Mouse (Mus musculus) G1E (cell line): ENCODE data around the gene Nectin2. TPM values are rescaled to one million over a fixed set of nuclear protein-coding genes. Genes with fewer than 3 reads are reported as not detected.

Experiments used
- ATAC-seq: 2 replicates; pipeline ENCODE4 v1.8.0; 2016; ENCODE audit warnings: mild to moderate bottlenecking; ENCODE audit not compliant: insufficient number of reproducible peaks, poor library complexity, low FRiP score, severe bottlenecking; ENCODE audit errors: extremely low read depth
- DNase-seq: peaks from one replicate; pipeline ENCODE4 v3.0.0; 2012; ENCODE audit warnings: low spot score
- H3K27me3 ChIP-seq: 2 replicates; pipeline ENCODE4 v1.6.1; 2012; ENCODE audit warnings: mild to moderate bottlenecking, low read length, inconsistent platforms; ENCODE audit not compliant: insufficient read depth
- H3K36me3 ChIP-seq: replicated peaks from 2 replicates; pipeline ENCODE3; 2012; ENCODE audit warnings: mild to moderate bottlenecking, inconsistent platforms
- H3K4me1 ChIP-seq: 2 replicates; pipeline ENCODE4 v1.6.1; 2012; ENCODE audit warnings: low read depth, low read length, inconsistent platforms, mixed read lengths; ENCODE audit not compliant: insufficient read depth
- H3K4me3 ChIP-seq: 2 replicates; pipeline ENCODE4 v1.5.1; 2012; ENCODE audit warnings: low read depth, mild to moderate bottlenecking, inconsistent platforms, low read length, moderate library complexity, mixed read lengths
- H3K9me3 ChIP-seq: replicated peaks from 2 replicates; pipeline ENCODE4 v1.6.1; 2012; ENCODE audit warnings: inconsistent platforms
- CTCF ChIP-seq: IDR thresholded peaks from 2 replicates; pipeline ENCODE4 v1.5.1; 2012; ENCODE audit warnings: low read depth, low read length, inconsistent platforms, mixed read lengths
- GATA1 ChIP-seq: IDR thresholded peaks from 2 replicates; pipeline ENCODE4 v1.6.1; 2012; ENCODE audit warnings: borderline replicate concordance, low read length, inconsistent platforms, mixed read lengths
- GATA2 ChIP-seq: IDR thresholded peaks from 2 replicates; pipeline ENCODE4 v1.6.1; 2012; ENCODE audit warnings: low read depth, low read length, inconsistent platforms, borderline replicate concordance
- POLR2AphosphoS5 ChIP-seq: IDR thresholded peaks from 2 replicates; pipeline ENCODE4 v1.6.1; 2012; ENCODE audit warnings: low read depth, low read length, inconsistent platforms; ENCODE audit not compliant: insufficient replicate concordance
- TAL1 ChIP-seq: conservative IDR thresholded peaks from 2 replicates; pipeline ENCODE4 v1.6.1; 2012; ENCODE audit warnings: low read depth, low read length, inconsistent platforms, mixed read lengths
- polyA plus RNA-seq: library from polyadenylated mRNA; stranded (reverse); fragments of >175 nt; gene quantifications from 2 replicates; pipeline ENCODE4 v1.2.3, GENCODE M21; 2012
- total RNA-seq, 2 experiments: library from RNA; stranded (forward) in 1 of 2; stranded (reverse) in 1 of 2; fragments of 200-1000 nt in 1 of 2; fragments of >200 nt in 1 of 2; fragmentation: Nextera tagmentation in 1 of 2; gene quantifications; 2 replicates each; pipeline ENCODE4 v1.2.3; 2014 to 2017

Nectin2 gene
- total and polyA plus RNA-seq, 3 experiments = 9.7 to 34.9 (median 17.2) TPM

- Histone ChIP-seq H3K36me3 (no peaks in the 10 kb centered on the region), H3K4me3 (no peak overlapping the region), H3K4me1 (peaks cover 31% of the 10 kb centered on the region), H3K27me3 (peaks cover 8% of the 10 kb centered on the region), H3K9me3 (no peaks in the 10 kb centered on the region)
- ATAC-seq = no peak
- no peak for DNase-seq
- TF ChIP-seq CTCF (no peak), GATA1 (no peak), TAL1 (no peak), POLR2AphosphoS5 (no peak), GATA2 (no peak)
Observed at GRCm38 (mm10) chr7:19671511-19671910, 78.8 kb downstream of the Nectin2 start.

- Histone ChIP-seq H3K4me3 (no peak overlapping the region; the same call in 1 of the 2 replicates), H3K9me3 (no peaks in the 10 kb centered on the region), H3K36me3 (no peaks in the 10 kb centered on the region), H3K27me3 (peaks cover 6% of the 10 kb centered on the region), H3K4me1 (peaks cover 35% of the 10 kb centered on the region)
- DNase-seq = peak; percentile 86
- TF ChIP-seq TAL1 (no peak), CTCF (peak; percentile 75)
- peak; percentile 47; the same call in 1 of the 2 replicates for ATAC-seq
Observed at GRCm38 (mm10) chr7:19668947-19669721, 81.1 kb downstream of the Nectin2 start.

- ATAC-seq (no peak), DNase-seq (no peak)
- H3K4me3 ChIP-seq = no peak overlapping the region
- H3K4me1 ChIP-seq = peaks cover 45% of the 10 kb centered on the region
- H3K36me3 ChIP-seq = peaks cover 14% of the 10 kb centered on the region
- peaks cover 6% of the 10 kb centered on the region for H3K27me3 ChIP-seq
- TF ChIP-seq POLR2AphosphoS5 (no peak), GATA2 (no peak), GATA1 (no peak), CTCF (no peak), TAL1 (no peak)
- no peaks in the 10 kb centered on the region for H3K9me3 ChIP-seq
Observed at GRCm38 (mm10) chr7:19667434-19667833, 82.8 kb downstream of the Nectin2 start.

GRCm38 (mm10) chr7:19666750-19667149 lies 83.5 kb downstream of the Nectin2 start:
- peaks cover 6% of the 10 kb centered on the region for H3K27me3 ChIP-seq
- no peak for ATAC-seq
- H3K4me1 ChIP-seq = peaks cover 52% of the 10 kb centered on the region
- peaks cover 21% of the 10 kb centered on the region for H3K36me3 ChIP-seq
- H3K4me3 ChIP-seq = no peak overlapping the region
- H3K9me3 ChIP-seq = no peaks in the 10 kb centered on the region
- DNase-seq = no peak
- TF ChIP-seq POLR2AphosphoS5 (no peak), GATA1 (no peak), GATA2 (no peak), TAL1 (no peak), CTCF (no peak)

Other genes with a start within 250 kb of the Nectin2 start
Only the 20 nearest of the 25 such genes appear.
- 22.4 and 23.0 TPM in 2 replicates for gene Ppp1r37, start 187.4 kb downstream of the Nectin2 start, total RNA-seq (2014; fragmentation: Nextera tagmentation)
- gene Ppp1r37, start 187.4 kb downstream of the Nectin2 start, total RNA-seq (2017) = 10.9 and 13.1 TPM in 2 replicates
- gene Ppp1r37, start 187.4 kb downstream of the Nectin2 start, polyA plus RNA-seq = 68.4 and 71.2 TPM in 2 replicates
- 0.53 and 0.97 TPM in 2 replicates for gene Zfp296, start 173.2 kb downstream of the Nectin2 start, total RNA-seq (2014; fragmentation: Nextera tagmentation)
- 0.81 and 0.82 TPM in 2 replicates for gene Zfp296, start 173.2 kb downstream of the Nectin2 start, total RNA-seq (2017)
- gene Zfp296, start 173.2 kb downstream of the Nectin2 start, polyA plus RNA-seq = 3.4 TPM in 2 replicates
- gene Gemin7, start 172.9 kb downstream of the Nectin2 start, total RNA-seq (2014; fragmentation: Nextera tagmentation) = 50.8 and 51.2 TPM in 2 replicates
- 25.8 and 31.3 TPM in 2 replicates for gene Gemin7, start 172.9 kb downstream of the Nectin2 start, total RNA-seq (2017)
- gene Gemin7, start 172.9 kb downstream of the Nectin2 start, polyA plus RNA-seq = 52.7 and 55.4 TPM in 2 replicates
- 25.8 and 41.4 TPM in 2 replicates for gene Clasrp, start 146.0 kb downstream of the Nectin2 start, total RNA-seq (2014; fragmentation: Nextera tagmentation)
- gene Clasrp, start 146.0 kb downstream of the Nectin2 start, total RNA-seq (2017) = 34.2 and 35.1 TPM in 2 replicates
- 153 and 172 TPM in 2 replicates for gene Clasrp, start 146.0 kb downstream of the Nectin2 start, polyA plus RNA-seq
- gene Relb, start 121.0 kb downstream of the Nectin2 start, total RNA-seq (2014; fragmentation: Nextera tagmentation) = 1.5 and 1.9 TPM in 2 replicates
- 1.5 and 2.0 TPM in 2 replicates for gene Relb, start 121.0 kb downstream of the Nectin2 start, total RNA-seq (2017)
- gene Relb, start 121.0 kb downstream of the Nectin2 start, polyA plus RNA-seq = 1.1 and 1.2 TPM in 2 replicates
- 70.0 and 75.5 TPM in 2 replicates for gene Clptm1, start 85.5 kb downstream of the Nectin2 start, total RNA-seq (2014; fragmentation: Nextera tagmentation)
- gene Clptm1, start 85.5 kb downstream of the Nectin2 start, total RNA-seq (2017) = 26.0 and 28.6 TPM in 2 replicates
- 74.8 and 93.4 TPM in 2 replicates for gene Clptm1, start 85.5 kb downstream of the Nectin2 start, polyA plus RNA-seq
- gene Apoc2, start 72.5 kb downstream of the Nectin2 start, total RNA-seq (2014; fragmentation: Nextera tagmentation) = not detected in 2 replicates
- not detected in 2 replicates for gene Apoc2, start 72.5 kb downstream of the Nectin2 start, total RNA-seq (2017)
- not detected in 2 replicates for gene Apoc2, start 72.5 kb downstream of the Nectin2 start, polyA plus RNA-seq
- not detected in 2 replicates for gene Gm44805, start 69.1 kb downstream of the Nectin2 start, total RNA-seq (2014; fragmentation: Nextera tagmentation)
- not detected in 2 replicates for gene Gm44805, start 69.1 kb downstream of the Nectin2 start, total RNA-seq (2017)
- gene Gm44805, start 69.1 kb downstream of the Nectin2 start, polyA plus RNA-seq = not detected in 2 replicates
- not detected in 2 replicates for gene Apoc4, start 69.0 kb downstream of the Nectin2 start, total RNA-seq (2014; fragmentation: Nextera tagmentation)
- 0.27 TPM in 1 of 2 replicates, not detected in the other for gene Apoc4, start 69.0 kb downstream of the Nectin2 start, total RNA-seq (2017)
- gene Apoc4, start 69.0 kb downstream of the Nectin2 start, polyA plus RNA-seq = 0.22 TPM in 1 of 2 replicates, not detected in the other
- gene Apoc1, start 57.8 kb downstream of the Nectin2 start, total RNA-seq (2014; fragmentation: Nextera tagmentation) = 12.3 and 14.9 TPM in 2 replicates
- 4.8 and 7.0 TPM in 2 replicates for gene Apoc1, start 57.8 kb downstream of the Nectin2 start, total RNA-seq (2017)
- 9.5 and 15.3 TPM in 2 replicates for gene Apoc1, start 57.8 kb downstream of the Nectin2 start, polyA plus RNA-seq
- gene Apoe, start 51.3 kb downstream of the Nectin2 start, total RNA-seq (2014; fragmentation: Nextera tagmentation) = 7.4 and 8.1 TPM in 2 replicates
- 19.9 TPM in 2 replicates for gene Apoe, start 51.3 kb downstream of the Nectin2 start, total RNA-seq (2017)
- gene Apoe, start 51.3 kb downstream of the Nectin2 start, polyA plus RNA-seq = 28.6 and 28.7 TPM in 2 replicates
- 75.6 and 88.4 TPM in 2 replicates for gene Tomm40, start 35.0 kb downstream of the Nectin2 start, total RNA-seq (2014; fragmentation: Nextera tagmentation)
- 49.1 and 56.9 TPM in 2 replicates for gene Tomm40, start 35.0 kb downstream of the Nectin2 start, total RNA-seq (2017)
- 377 and 386 TPM in 2 replicates for gene Tomm40, start 35.0 kb downstream of the Nectin2 start, polyA plus RNA-seq
- not detected in 2 replicates for gene Bcam, start 20.5 kb upstream of the Nectin2 start, total RNA-seq (2014; fragmentation: Nextera tagmentation)
- gene Bcam, start 20.5 kb upstream of the Nectin2 start, total RNA-seq (2017) = 0.05 TPM in 1 of 2 replicates, not detected in the other
- not detected in 2 replicates for gene Bcam, start 20.5 kb upstream of the Nectin2 start, polyA plus RNA-seq
- not detected in 2 replicates for gene Cblc, start 46.3 kb upstream of the Nectin2 start, total RNA-seq (2014; fragmentation: Nextera tagmentation)
- gene Cblc, start 46.3 kb upstream of the Nectin2 start, total RNA-seq (2017) = not detected in 2 replicates
- gene Cblc, start 46.3 kb upstream of the Nectin2 start, polyA plus RNA-seq = not detected in 2 replicates
- 2.7 TPM in 1 of 2 replicates, not detected in the other for gene Bcl3, start 72.3 kb upstream of the Nectin2 start, total RNA-seq (2014; fragmentation: Nextera tagmentation)
- gene Bcl3, start 72.3 kb upstream of the Nectin2 start, total RNA-seq (2017) = 0.71 and 1.1 TPM in 2 replicates
- 6.1 and 6.6 TPM in 2 replicates for gene Bcl3, start 72.3 kb upstream of the Nectin2 start, polyA plus RNA-seq
- gene Gm19345, start 101.5 kb upstream of the Nectin2 start, total RNA-seq (2014; fragmentation: Nextera tagmentation) = not detected in 2 replicates
- not detected in 2 replicates for gene Gm19345, start 101.5 kb upstream of the Nectin2 start, total RNA-seq (2017)
- gene Gm19345, start 101.5 kb upstream of the Nectin2 start, polyA plus RNA-seq = not detected in 2 replicates
- 1.7 and 4.1 TPM in 2 replicates for gene Ceacam16, start 110.8 kb upstream of the Nectin2 start, total RNA-seq (2014; fragmentation: Nextera tagmentation)
- 2.3 and 2.8 TPM in 2 replicates for gene Ceacam16, start 110.8 kb upstream of the Nectin2 start, total RNA-seq (2017)
- 2.2 and 3.2 TPM in 2 replicates for gene Ceacam16, start 110.8 kb upstream of the Nectin2 start, polyA plus RNA-seq
- gene Ceacam19, start 137.5 kb upstream of the Nectin2 start, total RNA-seq (2014; fragmentation: Nextera tagmentation) = not detected in 2 replicates
- gene Ceacam19, start 137.5 kb upstream of the Nectin2 start, total RNA-seq (2017) = 0.05 TPM in 1 of 2 replicates, not detected in the other
- not detected in 2 replicates for gene Ceacam19, start 137.5 kb upstream of the Nectin2 start, polyA plus RNA-seq
- gene Pvr, start 170.7 kb upstream of the Nectin2 start, total RNA-seq (2014; fragmentation: Nextera tagmentation) = not detected in 2 replicates
- 0.17 and 0.33 TPM in 2 replicates for gene Pvr, start 170.7 kb upstream of the Nectin2 start, total RNA-seq (2017)
- not detected in 2 replicates for gene Pvr, start 170.7 kb upstream of the Nectin2 start, polyA plus RNA-seq
- gene Igsf23, start 200.3 kb upstream of the Nectin2 start, total RNA-seq (2014; fragmentation: Nextera tagmentation) = not detected in 2 replicates
- 0.11 TPM in 1 of 2 replicates, not detected in the other for gene Igsf23, start 200.3 kb upstream of the Nectin2 start, total RNA-seq (2017)
- gene Igsf23, start 200.3 kb upstream of the Nectin2 start, polyA plus RNA-seq = not detected in 2 replicates